Mouse (Mus musculus): Measurements from ENCODE around the gene Ankrd34c. TPM values are rescaled to one million over a fixed set of nuclear protein-coding genes. Genes with fewer than 3 reads are reported as not detected.

Ankrd34c gene
- polyA plus RNA-seq (2015; fragmentation: Nextera tagmentation; extraction: Ambion mirVana) = not detected in 2 replicates

- Histone ChIP-seq H3K4me2 (no peak within 1 kb of the TSS), H3K4me1 (0 out of 2 replicates have a peak, but pooled peaks cover 2% of the 10 kb centered on the region), H3K9ac (no peak within 1 kb of the TSS), H3K36me3 (no peaks in the 10 kb centered on the region), H3K27ac (no peak within 1 kb of the TSS), H3K4me3 (replicated peaks) (no peak within 1 kb of the TSS), H3K27me3 (peaks cover 29% of the 10 kb centered on the region), H3K9me3 (replicated peaks) (no peaks in the 10 kb centered on the region)
- 0% methylated on average over 8 of the region's 8 CpGs for WGBS
- no peak for ATAC-seq (replicated peaks; ENCODE audit: low FRiP score)
Observed at GRCm38 (mm10) chr9:89738295-89738694, at the start of gene Ankrd34c. TSS of gene Ankrd34c (minus strand) at chr9:89738475.

GRCm38 (mm10) chr9:89787532-89787931 lies 49.3 kb upstream of the Ankrd34c start:
- Histone ChIP-seq H3K4me3 (replicated peaks) (no peak overlapping the region), H3K4me2 (no peak overlapping the region), H3K9me3 (replicated peaks) (no peaks in the 10 kb centered on the region), H3K9ac (no peak overlapping the region), H3K4me1 (no peaks in the 10 kb centered on the region), H3K27ac (no peak overlapping the region), H3K36me3 (no peaks in the 10 kb centered on the region), H3K27me3 (no peaks in the 10 kb centered on the region)
- ATAC-seq (replicated peaks; ENCODE audit: low FRiP score) = no peak
- WGBS = 58% methylated on average over 4 of the region's 4 CpGs

- H3K27me3 ChIP-seq = no peaks in the 10 kb centered on the region
- H3K4me1 ChIP-seq = no peaks in the 10 kb centered on the region
- no peak overlapping the region for H3K4me3 ChIP-seq (replicated peaks)
- H3K36me3 ChIP-seq = no peaks in the 10 kb centered on the region
- no peak overlapping the region for H3K27ac ChIP-seq
- no peak overlapping the region for H3K4me2 ChIP-seq
- ATAC-seq (replicated peaks; ENCODE audit: low FRiP score) = no peak
- H3K9ac ChIP-seq = no peak overlapping the region
- H3K9me3 ChIP-seq (replicated peaks) = no peaks in the 10 kb centered on the region
Observed at GRCm38 (mm10) chr9:89781395-89781927, 43.2 kb upstream of the Ankrd34c start.

GRCm38 (mm10) chr9:89779237-89779636 lies 41.0 kb upstream of the Ankrd34c start:
- H3K4me2 ChIP-seq = no peak overlapping the region
- H3K27ac ChIP-seq = no peak overlapping the region
- H3K4me1 ChIP-seq = no peaks in the 10 kb centered on the region
- H3K9me3 ChIP-seq (replicated peaks) = no peaks in the 10 kb centered on the region
- H3K36me3 ChIP-seq = no peaks in the 10 kb centered on the region
- no peaks in the 10 kb centered on the region for H3K27me3 ChIP-seq
- H3K9ac ChIP-seq = no peak overlapping the region
- no peak for ATAC-seq (replicated peaks; ENCODE audit: low FRiP score)
- 95% methylated on average over 1 of the region's 1 CpGs for WGBS
- H3K4me3 ChIP-seq (replicated peaks) = no peak overlapping the region

GRCm38 (mm10) chr9:89771153-89771552 lies 32.9 kb upstream of the Ankrd34c start:
- Histone ChIP-seq H3K4me3 (replicated peaks) (no peak overlapping the region), H3K36me3 (no peaks in the 10 kb centered on the region), H3K4me2 (no peak overlapping the region), H3K4me1 (no peaks in the 10 kb centered on the region), H3K27ac (no peak overlapping the region), H3K9me3 (replicated peaks) (no peaks in the 10 kb centered on the region), H3K9ac (no peak overlapping the region), H3K27me3 (no peaks in the 10 kb centered on the region)
- ATAC-seq (replicated peaks; ENCODE audit: low FRiP score) = no peak
- WGBS = 45% methylated on average over 1 of the region's 1 CpGs

- no peak for ATAC-seq (replicated peaks; ENCODE audit: low FRiP score)
- H3K4me1 ChIP-seq = no peaks in the 10 kb centered on the region
- H3K9me3 ChIP-seq (replicated peaks) = no peaks in the 10 kb centered on the region
- H3K27ac ChIP-seq = no peak overlapping the region
- H3K4me3 ChIP-seq (replicated peaks) = no peak overlapping the region
- H3K9ac ChIP-seq = no peak overlapping the region
- no peak overlapping the region for H3K4me2 ChIP-seq
- H3K36me3 ChIP-seq = no peaks in the 10 kb centered on the region
- H3K27me3 ChIP-seq = no peaks in the 10 kb centered on the region
- WGBS = 55% methylated on average over 1 of the region's 1 CpGs
Observed at GRCm38 (mm10) chr9:89762017-89762416, 23.7 kb upstream of the Ankrd34c start.

GRCm38 (mm10) chr9:89758569-89758968 lies 20.3 kb upstream of the Ankrd34c start:
- 64% methylated on average over 1 of the region's 1 CpGs for WGBS
- H3K4me1 ChIP-seq = no peaks in the 10 kb centered on the region
- no peak overlapping the region for H3K9ac ChIP-seq
- no peaks in the 10 kb centered on the region for H3K27me3 ChIP-seq
- no peak for ATAC-seq (replicated peaks; ENCODE audit: low FRiP score)
- no peaks in the 10 kb centered on the region for H3K9me3 ChIP-seq (replicated peaks)
- H3K4me3 ChIP-seq (replicated peaks) = no peak overlapping the region
- H3K36me3 ChIP-seq = no peaks in the 10 kb centered on the region
- H3K4me2 ChIP-seq = no peak overlapping the region
- H3K27ac ChIP-seq = no peak overlapping the region

- no peaks in the 10 kb centered on the region for H3K27me3 ChIP-seq
- no peaks in the 10 kb centered on the region for H3K9me3 ChIP-seq (replicated peaks)
- no peaks in the 10 kb centered on the region for H3K4me1 ChIP-seq
- no peak for ATAC-seq (replicated peaks; ENCODE audit: low FRiP score)
- WGBS = 78% methylated on average over 1 of the region's 1 CpGs
- H3K36me3 ChIP-seq = no peaks in the 10 kb centered on the region
- H3K27ac ChIP-seq = no peak overlapping the region
- H3K4me2 ChIP-seq = no peak overlapping the region
- H3K9ac ChIP-seq = no peak overlapping the region
- no peak overlapping the region for H3K4me3 ChIP-seq (replicated peaks)
Observed at GRCm38 (mm10) chr9:89758139-89758538, 19.9 kb upstream of the Ankrd34c start.

GRCm38 (mm10) chr9:89757571-89757970 lies 19.3 kb upstream of the Ankrd34c start:
- Histone ChIP-seq H3K36me3 (no peaks in the 10 kb centered on the region), H3K27me3 (no peaks in the 10 kb centered on the region), H3K9me3 (replicated peaks) (no peaks in the 10 kb centered on the region), H3K9ac (no peak overlapping the region), H3K4me3 (replicated peaks) (no peak overlapping the region), H3K4me1 (no peaks in the 10 kb centered on the region), H3K4me2 (no peak overlapping the region), H3K27ac (no peak overlapping the region)
- ATAC-seq (replicated peaks; ENCODE audit: low FRiP score) = no peak
- WGBS = 42% methylated on average over 4 of the region's 4 CpGs

- Histone ChIP-seq H3K4me3 (replicated peaks) (no peak overlapping the region), H3K36me3 (no peaks in the 10 kb centered on the region), H3K4me1 (0 out of 2 replicates have a peak, but pooled peaks cover 2% of the 10 kb centered on the region), H3K9ac (no peak overlapping the region), H3K9me3 (replicated peaks) (no peaks in the 10 kb centered on the region), H3K4me2 (no peak overlapping the region), H3K27me3 (peaks cover 27% of the 10 kb centered on the region), H3K27ac (no peak overlapping the region)
- ATAC-seq (replicated peaks; ENCODE audit: low FRiP score) = no peak
Observed at GRCm38 (mm10) chr9:89740041-89740440, 1.8 kb upstream of the Ankrd34c start.

GRCm38 (mm10) chr9:89737888-89738287 lies 387 bp downstream of the Ankrd34c start:
- H3K4me2 ChIP-seq = no peak overlapping the region
- 0 out of 2 replicates have a peak, but pooled peaks cover 2% of the 10 kb centered on the region for H3K4me1 ChIP-seq
- 0 out of 2 replicates have a peak, but pooled peaks have one; percentile 40 for ATAC-seq (replicated peaks; ENCODE audit: low FRiP score)
- no peaks in the 10 kb centered on the region for H3K9me3 ChIP-seq (replicated peaks)
- H3K36me3 ChIP-seq = no peaks in the 10 kb centered on the region
- peaks cover 29% of the 10 kb centered on the region for H3K27me3 ChIP-seq
- no peak overlapping the region for H3K27ac ChIP-seq
- H3K4me3 ChIP-seq (replicated peaks) = no peak overlapping the region
- no peak overlapping the region for H3K9ac ChIP-seq
- WGBS = 8% methylated on average over 6 of the region's 6 CpGs

GRCm38 (mm10) chr9:89736932-89737705 lies 1.2 kb downstream of the Ankrd34c start:
- Histone ChIP-seq H3K9me3 (replicated peaks) (no peaks in the 10 kb centered on the region), H3K4me1 (0 out of 2 replicates have a peak, but pooled peaks cover 2% of the 10 kb centered on the region), H3K4me3 (replicated peaks) (no peak overlapping the region), H3K9ac (no peak overlapping the region), H3K27ac (no peak overlapping the region), H3K4me2 (0 out of 2 replicates have a peak overlapping the region, but pooled peaks have one; percentile 16), H3K27me3 (peaks cover 29% of the 10 kb centered on the region), H3K36me3 (no peaks in the 10 kb centered on the region)
- ATAC-seq (replicated peaks; ENCODE audit: low FRiP score) = peak; percentile 87
- 8% methylated on average over 20 of the region's 20 CpGs for WGBS

Data from kidney, embryonic 15.5 days (tissue).